Mouse (Mus musculus): ENCODE data around the gene Foxred2.

Gene Foxred2

DNA sequence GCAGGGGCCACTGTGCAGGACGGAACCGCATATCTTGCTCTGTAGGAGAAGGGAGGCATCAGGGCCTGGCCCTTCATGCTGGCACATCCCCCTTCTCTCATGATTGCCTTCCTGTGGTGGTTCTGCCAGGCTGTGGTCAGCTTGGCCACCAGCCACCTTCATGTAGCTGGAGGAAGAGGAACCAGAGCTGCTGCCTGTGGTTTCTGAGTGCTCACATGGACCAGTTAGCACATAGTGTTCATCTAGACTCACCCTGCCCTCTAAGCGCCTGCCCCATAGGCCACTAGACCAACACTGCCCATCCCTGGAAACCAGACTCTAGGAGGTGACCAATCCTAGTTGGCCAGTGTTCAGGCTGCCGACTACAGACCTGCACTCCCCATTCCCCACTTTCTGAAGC is 10.8 kb downstream of the Foxred2 start:
- no peak for DNase-seq (ENCODE audit: low read depth, low spot score)

DNA sequence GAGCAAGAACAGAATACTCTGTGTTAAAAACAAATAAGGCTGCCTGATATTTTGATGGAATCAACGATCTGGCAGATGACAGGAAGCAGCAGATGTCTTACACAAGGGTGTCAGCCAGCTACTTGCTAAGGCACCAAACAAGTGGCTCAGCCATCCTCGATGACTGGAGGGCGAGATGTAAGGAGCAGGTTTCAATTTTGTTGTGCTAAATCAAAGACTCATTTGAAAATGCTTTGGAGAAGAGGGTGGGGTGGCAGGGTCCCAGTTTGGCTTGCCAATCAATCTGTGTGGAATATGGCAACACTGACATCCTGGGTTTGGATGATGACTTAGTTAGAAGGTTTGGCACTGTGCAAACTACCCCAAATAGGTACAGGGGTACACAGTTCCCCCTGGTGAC is 15.0 kb downstream of the Foxred2 start:
- no peak for DNase-seq (ENCODE audit: low read depth, low spot score)

DNA sequence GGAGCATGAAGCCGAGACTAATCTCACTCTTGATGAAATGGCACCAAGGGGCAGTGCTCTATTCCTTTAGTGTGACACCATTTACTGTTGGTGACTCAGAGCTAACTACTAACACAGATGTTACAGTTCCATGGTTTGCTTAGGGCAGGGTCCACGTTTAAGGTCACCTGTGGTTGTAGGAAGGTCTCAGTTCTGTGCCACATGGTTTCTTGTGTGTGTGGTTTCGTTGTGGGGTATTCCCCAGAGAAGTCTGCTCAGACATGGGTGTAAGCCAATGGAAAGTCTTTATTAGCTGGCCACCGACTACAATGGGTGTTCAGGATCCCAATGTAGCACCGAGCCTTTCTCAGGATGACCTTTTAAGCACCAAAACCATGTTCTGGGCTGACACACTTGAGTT is 18.0 kb downstream of the Foxred2 start:
- no peak for DNase-seq (ENCODE audit: low read depth, low spot score)

DNA sequence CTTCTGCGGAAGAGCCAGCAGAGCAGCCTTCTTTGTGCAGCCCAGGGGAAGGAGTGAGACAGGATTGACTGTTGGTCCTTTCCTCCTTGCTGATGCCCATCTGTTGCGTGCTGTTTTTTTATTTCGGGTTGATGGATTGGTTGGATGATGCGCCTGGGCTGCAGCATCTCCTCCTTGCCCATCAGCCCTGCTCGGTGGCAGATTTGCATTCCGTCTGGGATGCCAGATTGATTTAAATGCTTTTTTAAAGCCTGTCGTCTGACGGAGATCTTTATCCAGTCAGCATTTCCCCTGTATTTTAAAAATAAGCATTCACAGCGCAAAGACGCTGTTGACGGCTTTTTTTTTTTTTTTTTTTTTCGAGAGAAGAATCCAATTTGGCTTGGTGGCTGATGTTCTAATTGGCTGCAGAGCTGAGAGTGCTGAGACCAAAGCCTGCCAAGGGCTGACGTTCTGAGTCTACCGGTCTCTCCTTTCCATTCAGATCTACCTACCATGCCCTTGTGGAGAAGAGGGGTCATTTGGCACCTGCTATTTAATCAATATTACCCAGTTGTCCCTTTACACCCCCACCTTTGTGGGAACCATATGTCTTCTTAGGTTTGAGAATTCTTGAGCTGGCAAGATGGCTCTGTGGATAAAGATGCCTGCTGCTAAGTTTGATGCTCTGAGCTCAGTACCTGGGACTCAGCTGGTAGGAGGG is 20.7 kb downstream of the Foxred2 start:
- DNase-seq (ENCODE audit: low read depth, low spot score), result no peak

DNA sequence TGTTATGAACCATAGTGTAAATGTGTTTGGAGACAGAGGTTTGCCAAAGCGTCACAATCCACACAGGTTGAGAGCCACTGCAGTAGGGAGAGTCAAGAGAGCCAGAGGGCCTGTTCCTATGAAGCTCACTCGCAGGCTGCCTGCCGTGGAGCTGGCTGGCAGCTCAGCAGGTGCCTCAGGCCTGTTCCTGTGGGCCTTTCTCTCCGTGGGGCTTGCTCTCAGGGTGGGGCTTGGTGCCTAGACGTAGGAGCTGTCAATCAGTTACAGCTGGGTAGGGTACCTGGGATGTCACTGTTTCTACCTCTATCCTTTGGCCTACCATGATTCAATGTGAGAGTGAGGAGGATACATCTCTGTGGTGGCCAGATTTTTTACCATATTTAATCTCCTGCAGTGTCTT is 21.6 kb downstream of the Foxred2 start:
- DNase-seq (ENCODE audit: low read depth, low spot score), result no peak

DNA sequence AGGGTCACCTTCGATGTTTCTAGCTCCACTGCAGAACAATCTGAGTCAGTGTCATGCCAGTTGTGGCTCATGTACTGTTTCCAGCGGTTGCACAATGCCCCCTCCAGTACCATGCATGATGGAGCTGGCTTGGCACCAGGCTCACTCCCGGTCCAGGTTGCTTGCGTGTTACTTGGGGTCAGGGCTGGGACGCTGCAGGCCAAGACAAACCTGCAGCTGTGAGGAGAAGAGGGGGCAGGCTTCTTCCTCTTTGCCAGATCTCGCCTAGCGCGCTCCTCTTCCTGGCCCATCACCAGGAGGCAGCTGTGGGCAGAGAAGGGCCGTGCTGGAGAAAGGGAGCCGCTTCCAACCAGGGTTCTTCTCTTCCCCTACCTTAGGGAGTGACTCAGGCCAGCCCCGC is 22.2 kb downstream of the Foxred2 start:
- no peak for DNase-seq (ENCODE audit: low read depth, low spot score)

DNA sequence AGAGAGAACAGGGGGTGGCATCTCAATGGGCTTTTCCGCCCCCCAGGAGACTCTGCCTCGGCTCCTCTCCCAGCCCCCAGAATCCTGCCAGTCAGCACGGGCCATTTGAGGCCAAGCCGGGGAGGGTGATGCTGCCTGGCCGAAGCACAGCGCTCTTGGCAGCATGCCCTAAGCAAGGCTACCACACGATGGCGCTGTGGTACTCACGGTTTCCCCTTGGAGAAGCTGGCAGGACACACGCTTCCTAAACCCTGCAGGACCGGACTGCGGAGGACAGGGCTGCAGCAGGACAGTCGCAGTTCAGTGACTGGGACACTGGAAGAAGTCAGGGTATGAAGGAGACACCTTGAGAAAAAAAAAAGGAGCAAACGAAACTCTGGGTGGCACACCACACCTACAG is 22.8 kb downstream of the Foxred2 start:
- peak; percentile 86 for DNase-seq (ENCODE audit: low read depth, low spot score)

DNA sequence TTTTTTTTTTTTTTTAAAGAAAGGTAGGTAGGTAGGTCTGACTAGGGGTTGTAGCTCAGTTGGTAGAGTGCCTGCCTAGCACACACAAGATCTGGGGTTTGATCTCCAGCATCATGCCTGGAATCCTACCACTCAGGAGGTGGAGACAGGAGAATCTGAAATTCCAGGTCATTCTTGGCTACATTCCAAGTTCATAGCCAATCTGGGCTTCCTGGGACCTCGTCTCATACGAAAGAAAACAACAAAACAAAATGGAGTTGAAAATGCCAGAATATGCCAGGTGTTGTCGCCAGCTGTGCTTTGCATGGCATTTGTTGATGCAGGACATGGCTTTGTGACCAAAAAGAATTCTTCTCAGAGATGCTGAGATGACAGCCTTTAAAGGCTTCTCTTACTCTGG is 23.3 kb downstream of the Foxred2 start:
- DNase-seq (ENCODE audit: low read depth, low spot score), result no peak

DNA sequence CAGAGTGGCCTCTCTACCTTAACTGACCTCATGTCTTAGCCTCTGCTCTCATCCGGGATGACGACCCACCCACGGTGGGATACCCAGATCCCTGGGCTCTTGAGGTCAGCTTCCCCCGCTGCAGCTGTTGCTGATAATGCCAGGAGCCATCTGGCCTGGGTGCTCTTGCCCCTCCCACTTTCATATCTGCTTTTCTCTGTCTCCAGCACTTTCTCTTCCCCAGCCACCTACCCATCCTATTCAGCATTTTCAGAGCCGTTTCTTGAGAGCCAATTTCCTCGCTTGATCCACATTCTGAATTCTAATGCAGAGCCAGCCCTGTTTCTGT is 24.9 kb downstream of the Foxred2 start:
- DNase-seq (ENCODE audit: low read depth, low spot score), result peak; percentile 67

DNA sequence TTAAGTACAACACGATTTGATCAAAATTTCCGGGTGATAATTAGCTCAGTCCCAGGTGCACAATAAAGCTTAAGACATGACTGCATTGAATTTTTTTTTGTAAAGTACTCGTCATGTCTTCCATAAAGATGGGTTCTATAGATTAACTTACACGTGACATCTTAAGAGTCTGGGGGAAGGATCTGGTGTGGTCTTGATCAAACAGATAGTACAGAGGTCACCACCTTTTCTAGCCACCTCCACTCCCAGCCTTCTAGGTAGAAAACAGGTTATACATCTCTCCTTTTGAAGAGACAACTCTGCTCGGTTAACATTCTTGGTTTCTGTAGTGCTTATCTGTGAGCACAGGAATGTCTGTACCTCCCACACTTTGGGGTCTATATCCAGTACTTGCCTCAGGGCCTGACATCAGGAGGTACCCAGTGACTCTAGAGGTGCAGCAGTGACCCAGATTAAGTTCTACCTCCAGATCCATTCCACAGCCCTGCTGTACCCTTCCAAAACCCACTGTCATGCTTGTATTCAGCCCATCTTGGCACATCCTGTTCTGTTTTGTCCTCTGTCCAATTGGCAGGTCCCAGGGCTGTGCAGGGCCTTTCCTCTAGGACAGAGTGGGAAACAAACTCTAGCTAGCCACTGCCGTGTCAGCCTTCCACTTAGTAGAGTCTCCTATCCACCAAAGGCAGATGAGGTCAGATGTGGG is 25.4 kb downstream of the Foxred2 start:
- no peak for DNase-seq (ENCODE audit: low read depth, low spot score)

DNA sequence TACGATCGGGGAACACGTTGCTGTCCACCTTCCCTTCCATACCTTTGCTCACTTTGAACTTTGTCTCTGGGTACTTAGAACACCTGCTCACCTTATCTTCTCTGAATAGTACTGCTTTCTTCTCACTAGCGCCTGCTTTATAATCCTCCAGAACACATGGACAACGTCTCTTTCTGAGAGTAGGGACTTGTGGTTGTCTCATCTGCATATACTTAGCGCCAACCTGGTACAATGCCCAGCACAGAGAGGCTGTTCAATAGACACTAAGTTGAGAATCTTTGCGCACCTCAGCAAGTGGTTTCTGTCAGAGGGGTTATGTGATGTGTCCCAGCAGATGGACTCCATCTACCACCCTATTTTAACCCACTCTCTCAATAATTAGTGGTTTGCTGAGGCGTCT is 26.7 kb downstream of the Foxred2 start:
- no peak for DNase-seq (ENCODE audit: low read depth, low spot score)

DNA sequence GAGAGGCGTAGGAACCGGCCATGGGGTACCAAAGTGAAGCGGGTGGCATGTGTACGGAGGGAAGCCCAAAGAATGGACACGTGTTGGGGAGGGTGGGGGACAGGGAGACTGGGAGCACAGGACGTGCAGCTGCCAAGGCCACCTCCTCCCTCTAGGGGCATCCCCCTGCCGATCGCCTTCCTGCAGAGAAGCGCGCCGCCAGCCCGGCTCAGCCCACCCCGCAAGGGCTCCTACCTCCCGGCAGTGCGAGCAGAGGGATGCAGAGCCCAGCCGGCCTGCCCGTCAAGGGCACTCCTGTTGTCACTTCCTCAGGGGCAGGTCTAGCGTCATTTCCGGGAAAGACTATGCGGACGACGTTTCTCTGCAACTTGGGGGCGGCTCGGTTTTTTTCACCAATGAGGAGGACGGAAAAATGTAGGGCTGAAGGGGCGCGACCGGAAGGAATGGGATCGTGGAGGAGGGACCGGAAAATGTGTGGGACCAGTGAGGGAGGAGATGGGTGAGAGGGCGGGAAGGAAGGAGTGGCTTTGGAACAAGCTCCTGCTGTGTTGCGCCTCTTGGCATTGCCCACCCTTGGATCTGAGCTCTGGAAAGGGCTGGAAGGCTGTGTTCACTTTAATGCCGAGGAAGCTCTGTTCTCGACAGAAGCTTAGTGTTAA is 27.7 kb downstream of the Foxred2 start, which contains the start of gene Txn2:
Gene Txn2, minus strand, starts transcription at position 334 of the 659 bp plus-strand sequence.
- peak; percentile 98 for DNase-seq (ENCODE audit: low read depth, low spot score)

DNA sequence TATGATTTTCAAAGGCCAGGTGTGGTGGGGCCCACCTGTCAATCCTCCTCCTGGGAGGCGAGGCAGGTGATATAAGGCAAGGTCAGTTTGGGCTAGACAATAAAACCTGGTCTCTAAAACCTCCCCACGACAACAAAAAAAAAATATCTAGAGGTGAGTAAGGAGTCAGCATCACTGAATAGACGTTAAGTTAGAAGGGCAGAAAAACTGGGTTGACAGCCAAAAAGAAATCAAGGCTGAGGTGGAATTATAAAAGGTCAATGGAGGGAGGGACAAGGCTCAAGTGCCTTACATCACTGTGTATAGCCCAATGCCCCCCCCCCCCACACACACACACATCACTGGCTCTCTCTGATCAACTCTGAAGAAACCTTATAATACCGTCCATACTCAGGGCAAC is 28.4 kb downstream of the Foxred2 start:
- DNase-seq (ENCODE audit: low read depth, low spot score), result no peak

DNA sequence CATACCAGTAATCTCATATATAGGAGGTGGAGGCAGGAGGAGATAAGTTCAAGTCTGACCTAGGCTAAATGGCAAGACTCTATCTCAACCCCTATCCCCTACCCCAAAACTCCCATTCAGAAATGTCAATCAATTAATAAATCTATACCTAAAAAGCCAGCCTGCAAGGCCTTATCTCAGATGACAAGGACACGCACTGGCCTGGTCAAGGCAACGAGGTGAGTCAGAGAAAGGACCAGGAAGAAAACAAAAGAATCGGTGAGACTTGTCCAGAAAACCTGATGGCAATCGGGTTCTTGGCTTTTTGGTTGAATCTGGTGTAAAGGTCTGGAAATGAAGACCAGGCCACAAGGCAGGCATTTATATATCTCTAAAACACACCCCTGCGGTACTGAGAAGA is 29.6 kb downstream of the Foxred2 start:
- no peak for DNase-seq (ENCODE audit: low read depth, low spot score)

DNA sequence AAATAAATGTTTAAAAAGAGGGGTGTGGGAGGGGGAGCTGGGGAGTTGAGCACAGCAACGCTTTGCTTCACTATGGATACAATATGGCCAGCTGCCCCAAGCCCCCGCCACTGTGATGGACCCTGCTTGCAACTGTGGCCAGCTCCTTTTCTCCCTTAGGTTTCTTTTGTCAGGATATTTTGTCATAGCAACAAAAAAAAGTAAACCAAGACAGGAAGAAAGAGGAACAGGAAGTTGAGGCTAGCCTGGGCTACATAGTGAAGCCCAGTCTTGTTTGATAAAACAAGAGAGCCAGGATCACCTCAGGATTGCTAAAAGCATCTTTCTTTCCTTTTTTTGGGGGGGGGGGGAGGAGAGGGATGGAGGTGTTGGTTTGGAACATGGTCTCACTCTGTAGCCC is 31.3 kb downstream of the Foxred2 start:
- DNase-seq (ENCODE audit: low read depth, low spot score), result no peak

DNA sequence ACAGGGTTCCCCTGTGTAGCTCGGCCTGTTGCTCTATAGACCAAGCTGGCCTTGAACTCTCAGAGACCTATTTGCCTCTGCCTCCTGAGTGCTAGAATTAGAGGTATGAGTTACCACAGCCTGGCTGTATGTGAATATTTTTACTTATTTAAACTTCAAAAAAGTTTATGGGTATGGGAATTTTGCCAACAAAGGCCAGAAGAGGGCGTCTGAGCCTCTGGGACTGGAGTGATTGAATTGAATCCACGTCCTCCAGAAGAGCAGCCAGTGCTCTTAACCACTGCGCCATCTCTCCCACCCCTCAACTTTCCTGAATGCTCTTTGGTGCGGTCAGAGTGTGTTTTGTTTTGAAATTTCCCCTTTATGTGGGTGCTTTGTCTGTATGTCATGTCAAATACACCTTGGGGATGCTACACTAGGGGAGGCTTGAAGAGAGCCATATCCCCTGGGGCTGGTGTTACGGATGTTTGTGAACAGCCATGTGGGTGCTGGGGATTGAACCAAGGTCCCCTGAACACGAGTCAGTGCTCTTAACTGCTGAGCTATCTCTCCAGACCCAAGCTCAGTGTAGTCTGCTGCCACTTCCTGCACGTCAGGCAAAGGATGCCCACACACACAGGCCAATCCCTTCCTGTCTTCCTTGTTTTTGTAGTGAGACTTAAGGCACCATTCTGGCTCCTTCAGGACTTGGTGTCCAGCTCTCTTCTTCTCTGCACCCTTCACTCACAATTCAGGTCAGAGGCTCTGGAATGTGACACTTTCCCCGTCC is 33.1 kb downstream of the Foxred2 start:
- DNase-seq (ENCODE audit: low read depth, low spot score), result no peak

DNA sequence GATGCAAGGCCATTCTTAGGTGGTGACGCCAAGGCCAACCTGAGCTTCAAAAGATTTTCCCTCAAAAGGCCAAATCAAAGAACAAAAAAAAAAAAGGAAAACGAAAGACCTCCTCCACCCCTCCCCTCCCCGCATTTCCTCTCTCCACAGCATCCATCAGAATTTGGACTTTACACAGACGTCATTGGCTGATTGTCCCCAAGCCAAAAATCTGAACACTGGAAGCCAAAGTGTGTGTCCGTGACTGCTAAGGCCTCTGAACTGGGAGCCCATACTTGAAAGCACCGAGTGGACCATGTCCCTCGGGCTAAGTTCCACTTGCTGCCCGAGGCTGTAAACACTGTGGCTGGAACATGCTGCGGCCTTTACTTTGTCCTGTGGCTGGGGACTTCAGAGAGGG is 33.8 kb downstream of the Foxred2 start:
- DNase-seq (ENCODE audit: low read depth, low spot score), result no peak

DNA sequence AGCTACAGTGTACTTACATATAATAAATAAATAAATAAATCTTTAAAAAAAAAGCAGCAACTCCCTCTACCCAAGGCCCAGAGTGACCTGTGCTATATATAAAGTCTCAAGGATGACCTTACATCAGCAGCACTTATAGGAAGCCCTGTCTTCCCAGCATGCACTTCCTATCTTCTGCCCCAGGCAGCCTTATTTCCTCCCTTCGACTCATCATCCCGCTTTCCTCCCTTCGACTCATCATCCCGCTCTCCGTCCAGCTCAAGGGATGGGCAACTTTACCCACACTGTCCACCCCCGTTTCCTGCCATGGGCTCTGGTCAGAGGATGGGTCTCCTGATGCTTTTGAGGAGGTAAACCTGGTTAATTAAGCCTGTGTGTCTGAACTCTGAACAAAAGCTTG is 34.9 kb downstream of the Foxred2 start:
- DNase-seq (ENCODE audit: low read depth, low spot score), result no peak

DNA sequence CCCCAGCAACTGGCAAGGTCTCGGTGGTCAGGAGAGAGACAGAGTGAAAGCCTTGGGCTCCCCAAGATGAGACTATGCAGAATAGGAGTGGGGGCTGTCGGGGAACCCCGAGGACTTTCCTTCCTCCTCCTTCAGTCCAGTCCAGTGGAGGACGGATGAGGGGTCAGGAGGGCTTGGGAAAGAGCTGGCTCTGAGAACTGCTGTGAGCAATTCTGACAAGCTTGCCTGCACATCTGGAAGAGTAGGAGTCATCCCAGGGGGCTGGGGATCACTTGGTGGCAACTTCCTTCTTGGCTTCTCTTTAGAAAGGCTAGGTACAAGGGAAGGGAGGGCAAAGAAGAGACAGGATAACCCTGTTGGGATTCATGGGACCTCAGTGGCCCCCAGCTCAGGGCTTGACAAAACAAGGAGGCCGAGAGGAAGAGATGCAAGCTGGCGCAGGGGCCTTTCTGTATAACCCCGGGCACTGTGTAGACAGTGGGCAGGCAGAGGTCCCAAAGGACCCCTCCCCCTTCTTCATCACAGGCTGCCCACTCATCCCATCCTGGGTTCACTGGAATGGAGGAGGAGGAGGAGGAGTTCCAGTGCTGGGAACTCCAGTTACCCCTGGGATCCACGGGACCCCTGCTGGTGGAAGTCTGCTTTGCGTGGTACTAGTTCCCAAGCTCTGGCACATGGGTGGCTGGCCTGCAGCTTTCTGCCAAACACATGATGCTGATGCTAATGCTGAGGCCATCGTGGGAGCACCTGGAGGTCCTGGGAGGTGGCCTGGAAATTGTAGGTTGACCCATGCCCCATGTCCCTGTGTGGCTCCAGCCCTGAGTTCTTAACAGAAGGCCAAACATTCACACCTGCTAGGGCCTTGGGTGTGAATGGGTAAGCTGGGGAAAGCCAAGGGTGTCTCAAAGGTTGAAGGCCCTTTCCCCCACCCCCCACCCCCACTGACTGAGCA is 35.7 kb downstream of the Foxred2 start:
- DNase-seq (ENCODE audit: low read depth, low spot score), result no peak

DNA sequence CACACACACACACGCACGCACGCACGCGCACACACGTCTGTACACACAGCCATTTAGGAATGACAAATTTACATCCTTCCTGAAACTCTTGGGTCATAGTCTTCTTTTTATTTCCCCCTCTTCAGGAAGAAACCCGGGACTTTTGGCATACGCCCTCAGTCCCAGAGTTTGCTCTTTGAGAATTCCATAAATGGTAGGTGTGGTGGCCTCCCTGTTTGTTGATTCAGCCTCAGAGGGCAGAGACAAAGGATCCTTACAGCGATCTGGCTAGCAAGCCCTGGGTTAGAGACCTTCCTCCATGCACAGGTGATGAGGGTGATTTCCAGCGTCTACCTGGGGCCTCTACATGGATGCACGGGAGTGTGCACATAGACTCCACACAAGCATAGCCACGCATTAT is 37.1 kb downstream of the Foxred2 start:
- DNase-seq (ENCODE audit: low read depth, low spot score), result no peak

DNA sequence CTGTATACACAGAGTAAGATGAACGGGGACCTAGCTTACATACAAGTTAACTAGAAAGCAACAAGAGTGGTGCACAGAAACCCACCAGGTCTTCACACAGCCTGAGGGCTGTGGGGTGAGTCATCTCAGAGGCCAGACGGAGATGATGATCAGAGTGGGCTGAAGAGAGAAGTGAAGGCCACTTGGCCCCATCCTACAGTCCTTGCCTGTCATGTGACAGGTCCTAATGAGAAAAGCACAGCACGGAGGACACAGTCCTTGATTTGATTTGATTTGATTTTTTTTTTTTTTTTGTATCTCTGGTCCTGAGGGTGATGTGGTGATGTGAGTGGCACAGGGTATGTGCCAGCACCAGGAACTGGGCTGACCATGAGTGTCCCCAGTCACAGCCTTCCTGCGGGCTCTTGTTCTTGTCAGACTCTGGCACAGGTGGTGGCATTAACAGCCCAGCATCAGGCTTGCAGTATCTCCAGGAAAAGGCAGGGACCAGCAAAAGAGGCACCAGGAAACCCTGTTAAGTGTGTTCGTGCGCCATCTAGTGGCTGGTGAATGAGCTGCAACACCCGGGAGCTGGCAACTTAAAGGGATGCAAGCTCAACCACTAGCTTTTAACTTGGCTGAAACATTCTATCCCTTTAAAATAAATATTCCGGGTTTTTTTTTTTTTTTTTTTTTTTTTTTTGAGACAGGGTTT is 39.5 kb downstream of the Foxred2 start:
- peak; percentile 64 for DNase-seq (ENCODE audit: low read depth, low spot score)

All from c-Kit-negative CD71-positive TER-119-positive erythroid progenitor cells, embryonic 14.5 days (primary cell).